Mouse (Mus musculus): ENCODE measurements at regions not wholly inside any gene's neighbourhood (a gene's known extent, or its start where the extent isn't known, plus 50 kb on each side); places are given as distances from the start of the nearest gene placed in this dataset.

DNA sequence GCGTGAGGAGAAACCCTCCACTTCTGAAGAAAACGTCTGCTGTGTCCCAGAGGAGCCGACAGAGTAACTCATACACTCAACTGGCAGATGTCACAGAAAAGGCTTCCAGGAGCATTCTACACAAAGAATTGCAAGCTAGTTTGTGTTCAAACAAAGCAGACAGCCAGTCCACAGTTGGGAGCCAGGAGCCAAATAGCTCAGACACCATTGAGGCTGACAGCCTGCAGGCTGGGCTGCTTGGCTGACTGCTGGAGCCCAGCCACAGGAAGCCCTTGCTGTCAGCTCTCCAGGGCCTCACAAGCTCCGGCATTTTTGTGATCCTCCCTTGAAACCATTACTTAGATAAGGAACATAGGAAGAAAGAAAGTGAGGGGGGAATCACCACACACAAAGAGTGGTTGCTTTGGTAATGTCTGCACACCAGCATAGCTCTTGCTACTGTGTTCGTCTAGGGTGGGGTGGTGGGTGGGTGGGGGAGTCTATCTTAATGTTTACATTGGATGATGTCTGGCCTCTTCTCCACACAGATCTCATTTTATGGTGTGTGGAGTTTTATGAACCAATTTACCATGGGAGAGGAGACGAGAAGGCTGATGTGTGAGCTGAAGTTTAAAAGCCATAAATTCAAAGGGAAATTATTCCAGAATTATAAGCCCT, 62.3 kb upstream of the Ankfn1 start:
- Histone ChIP-seq H3K9ac (ENCODE audit: insufficient read depth, low read depth, low read length, poor library complexity, severe bottlenecking) (no peak overlapping the region), H3K4me3 (ENCODE audit: insufficient read depth in 1 of 2, low read depth in 1 of 2, low read length in 2 of 2, poor library complexity in 1 of 2, severe bottlenecking in 1 of 2) (no peak overlapping the region), H3K36me3 (ENCODE audit: control insufficient read depth, insufficient read depth, low read length, poor library complexity, severe bottlenecking) (no peaks in the 10 kb centered on the region), H3K4me1 (ENCODE audit: control insufficient read depth in 2 of 2, insufficient read depth in 2 of 2, low read length in 2 of 2, poor library complexity in 1 of 2) (no peaks in the 10 kb centered on the region), H3K9me3 (ENCODE audit: control insufficient read depth, insufficient read depth, low read depth, low read length) (no peaks in the 10 kb centered on the region), H3K27ac (ENCODE audit: insufficient read depth, low read depth, low read length, poor library complexity, severe bottlenecking) (no peak overlapping the region)
- DNase-seq (ENCODE audit: low read depth, low spot score): no peak
- in situ Hi-C loops (cut with MboI; ENCODE audit: low sequenced_read_pairs in 2 of 2, unreplicated experiment in 2 of 2): no loop called here
- TF ChIP-seq ZNF384 (IDR thresholded peaks at IDR 0.05; ENCODE audit: low read depth, low read length) (no peak), CHD2 (IDR thresholded peaks at IDR 0.05; ENCODE audit: low read depth, low read length) (no peak)

DNA sequence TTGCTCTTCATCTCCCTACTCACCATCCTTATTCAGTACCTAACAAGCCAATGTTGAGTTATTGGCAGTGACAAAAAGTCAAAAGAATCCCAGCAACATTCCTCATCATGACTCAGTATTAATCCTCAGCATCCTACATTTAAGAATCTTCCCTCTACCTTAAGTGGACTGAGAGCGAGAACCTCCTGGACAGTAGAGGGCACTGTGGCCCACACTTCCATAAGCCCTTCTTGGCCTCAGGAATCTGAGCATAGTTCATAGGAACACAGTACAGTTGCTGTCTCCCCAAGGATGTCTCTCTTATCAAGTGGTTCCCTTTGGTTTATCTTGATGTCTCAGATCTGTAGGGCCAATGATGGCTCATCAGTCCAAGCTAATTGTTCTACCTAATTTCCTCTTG, 60.5 kb upstream of the Ankfn1 start:
- Histone ChIP-seq H3K36me3 (ENCODE audit: control insufficient read depth, insufficient read depth, low read length, poor library complexity, severe bottlenecking) (no peaks in the 10 kb centered on the region), H3K4me3 (ENCODE audit: insufficient read depth in 1 of 2, low read depth in 1 of 2, low read length in 2 of 2, poor library complexity in 1 of 2, severe bottlenecking in 1 of 2) (no peak overlapping the region), H3K9me3 (ENCODE audit: control insufficient read depth, insufficient read depth, low read depth, low read length) (no peaks in the 10 kb centered on the region), H3K4me1 (ENCODE audit: control insufficient read depth in 2 of 2, insufficient read depth in 2 of 2, low read length in 2 of 2, poor library complexity in 1 of 2) (no peaks in the 10 kb centered on the region), H3K9ac (ENCODE audit: insufficient read depth, low read depth, low read length, poor library complexity, severe bottlenecking) (no peak overlapping the region), H3K27ac (ENCODE audit: insufficient read depth, low read depth, low read length, poor library complexity, severe bottlenecking) (no peak overlapping the region)
- TF ChIP-seq HCFC1 (IDR thresholded peaks at IDR 0.05; ENCODE audit: borderline replicate concordance, insufficient read depth, low read length) (no peak), CHD2 (IDR thresholded peaks at IDR 0.05; ENCODE audit: low read depth, low read length) (no peak), MAFK (IDR thresholded peaks at IDR 0.05; ENCODE audit: insufficient read depth, low read depth, low read length) (no peak), ZC3H11A (IDR thresholded peaks at IDR 0.05; ENCODE audit: borderline replicate concordance, low read depth, low read length) (no peak), ZNF384 (IDR thresholded peaks at IDR 0.05; ENCODE audit: low read depth, low read length) (no peak)
- DNase-seq (ENCODE audit: low read depth, low spot score): no peak
- in situ Hi-C loops (cut with MboI; ENCODE audit: low sequenced_read_pairs in 2 of 2, unreplicated experiment in 2 of 2): no loop called here

DNA sequence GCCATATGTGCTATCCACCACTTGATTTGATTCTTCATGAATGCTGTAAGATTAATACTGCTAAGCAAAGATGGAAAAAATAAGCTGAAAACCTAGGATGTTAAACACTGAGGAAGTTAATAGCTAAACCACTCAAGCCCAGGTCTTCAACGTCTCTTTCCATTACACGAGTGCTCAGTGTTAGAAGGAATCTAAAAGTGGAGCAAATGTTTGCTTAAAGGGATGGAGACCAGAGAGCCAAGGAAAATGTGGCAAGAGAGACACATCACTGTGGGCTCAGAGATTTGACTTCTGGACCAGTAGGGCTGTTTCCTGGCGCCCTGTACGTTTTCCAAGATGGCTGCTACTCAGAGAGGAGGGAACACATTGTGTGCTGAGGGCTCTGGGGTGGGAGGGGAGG, 59.4 kb upstream of the Ankfn1 start:
- Histone ChIP-seq H3K4me3 (ENCODE audit: insufficient read depth in 1 of 2, low read depth in 1 of 2, low read length in 2 of 2, poor library complexity in 1 of 2, severe bottlenecking in 1 of 2) (no peak overlapping the region), H3K4me1 (ENCODE audit: control insufficient read depth in 2 of 2, insufficient read depth in 2 of 2, low read length in 2 of 2, poor library complexity in 1 of 2) (no peaks in the 10 kb centered on the region), H3K9me3 (ENCODE audit: control insufficient read depth, insufficient read depth, low read depth, low read length) (no peaks in the 10 kb centered on the region), H3K27ac (ENCODE audit: insufficient read depth, low read depth, low read length, poor library complexity, severe bottlenecking) (no peak overlapping the region), H3K36me3 (ENCODE audit: control insufficient read depth, insufficient read depth, low read length, poor library complexity, severe bottlenecking) (no peaks in the 10 kb centered on the region), H3K9ac (ENCODE audit: insufficient read depth, low read depth, low read length, poor library complexity, severe bottlenecking) (no peak overlapping the region)
- TF ChIP-seq ZNF384 (IDR thresholded peaks at IDR 0.05; ENCODE audit: low read depth, low read length): no peak
- no peak for TF ChIP-seq CHD2 (IDR thresholded peaks at IDR 0.05; ENCODE audit: low read depth, low read length)
- no peak for DNase-seq (ENCODE audit: low read depth, low spot score)
- in situ Hi-C loops (cut with MboI; ENCODE audit: low sequenced_read_pairs in 2 of 2, unreplicated experiment in 2 of 2): no loop called here

DNA sequence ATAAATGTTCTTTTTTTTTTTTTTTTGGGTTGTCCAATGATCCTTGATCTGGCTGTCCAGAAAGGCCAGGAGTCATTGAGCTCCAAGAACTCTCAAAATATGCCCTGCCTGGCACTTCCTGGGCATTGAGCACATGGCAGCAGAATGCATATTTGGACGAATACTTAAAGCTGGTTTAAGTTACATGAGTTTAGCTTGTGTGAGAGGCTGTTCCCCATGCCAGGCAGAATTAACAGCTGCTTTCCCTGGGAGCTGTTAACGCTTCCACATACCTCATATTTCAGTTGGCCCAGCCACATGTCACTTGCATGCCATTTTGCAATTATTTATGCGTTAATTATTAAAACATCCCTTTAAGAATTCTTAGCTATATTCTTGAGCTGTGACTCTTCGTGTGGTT, 56.6 kb upstream of the Ankfn1 start:
- H3K27ac ChIP-seq (ENCODE audit: insufficient read depth, low read depth, low read length, poor library complexity, severe bottlenecking): no peak overlapping the region
- H3K9me3 ChIP-seq (ENCODE audit: control insufficient read depth, insufficient read depth, low read depth, low read length): no peaks in the 10 kb centered on the region
- TF ChIP-seq ZNF384 (IDR thresholded peaks at IDR 0.05; ENCODE audit: low read depth, low read length): no peak
- no peak for TF ChIP-seq MAFK (IDR thresholded peaks at IDR 0.05; ENCODE audit: insufficient read depth, low read depth, low read length)
- no peak for TF ChIP-seq CHD2 (IDR thresholded peaks at IDR 0.05; ENCODE audit: low read depth, low read length)
- TF ChIP-seq ZC3H11A (IDR thresholded peaks at IDR 0.05; ENCODE audit: borderline replicate concordance, low read depth, low read length): no peak
- TF ChIP-seq HCFC1 (IDR thresholded peaks at IDR 0.05; ENCODE audit: borderline replicate concordance, insufficient read depth, low read length): no peak
- no peak overlapping the region for H3K9ac ChIP-seq (ENCODE audit: insufficient read depth, low read depth, low read length, poor library complexity, severe bottlenecking)
- H3K36me3 ChIP-seq (ENCODE audit: control insufficient read depth, insufficient read depth, low read length, poor library complexity, severe bottlenecking): no peaks in the 10 kb centered on the region
- H3K4me1 ChIP-seq (ENCODE audit: control insufficient read depth in 2 of 2, insufficient read depth in 2 of 2, low read length in 2 of 2, poor library complexity in 1 of 2): no peaks in the 10 kb centered on the region
- DNase-seq (ENCODE audit: low read depth, low spot score): no peak
- H3K4me3 ChIP-seq (ENCODE audit: insufficient read depth in 1 of 2, low read depth in 1 of 2, low read length in 2 of 2, poor library complexity in 1 of 2, severe bottlenecking in 1 of 2): no peak overlapping the region
- in situ Hi-C loops (cut with MboI; ENCODE audit: low sequenced_read_pairs in 2 of 2, unreplicated experiment in 2 of 2): no loop called here

DNA sequence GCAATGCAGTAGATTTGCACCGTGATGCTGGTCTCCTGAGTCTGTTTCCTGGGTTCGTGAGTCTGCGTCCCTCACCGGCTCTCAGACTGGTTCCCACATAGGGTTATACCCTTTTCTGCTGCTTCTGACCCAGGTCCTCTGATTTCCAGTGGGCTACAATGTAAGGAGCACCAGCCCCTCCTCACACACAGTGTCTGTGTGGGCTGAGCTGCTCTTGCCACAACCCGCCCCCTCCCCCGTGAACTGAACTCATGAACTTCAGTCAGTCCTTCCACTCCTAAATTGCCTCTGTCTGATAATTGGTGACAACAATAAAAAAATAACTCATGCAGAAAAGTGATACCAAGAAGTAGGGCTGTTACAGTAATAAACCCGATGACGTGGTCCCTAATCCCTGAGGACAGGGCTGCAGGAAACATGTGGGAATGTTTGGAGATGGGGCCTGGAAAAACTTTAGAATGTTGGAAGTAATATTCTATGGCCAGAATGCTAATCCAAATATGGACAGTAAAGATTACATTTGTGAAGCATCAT, 54.2 kb upstream of the Ankfn1 start:
- Histone ChIP-seq H3K9me3 (ENCODE audit: control insufficient read depth, insufficient read depth, low read depth, low read length) (no peaks in the 10 kb centered on the region), H3K4me1 (ENCODE audit: control insufficient read depth in 2 of 2, insufficient read depth in 2 of 2, low read length in 2 of 2, poor library complexity in 1 of 2) (no peaks in the 10 kb centered on the region), H3K27ac (ENCODE audit: insufficient read depth, low read depth, low read length, poor library complexity, severe bottlenecking) (no peak overlapping the region), H3K9ac (ENCODE audit: insufficient read depth, low read depth, low read length, poor library complexity, severe bottlenecking) (no peak overlapping the region), H3K4me3 (ENCODE audit: insufficient read depth in 1 of 2, low read depth in 1 of 2, low read length in 2 of 2, poor library complexity in 1 of 2, severe bottlenecking in 1 of 2) (no peak overlapping the region), H3K36me3 (ENCODE audit: control insufficient read depth, insufficient read depth, low read length, poor library complexity, severe bottlenecking) (no peaks in the 10 kb centered on the region)
- TF ChIP-seq CHD2 (IDR thresholded peaks at IDR 0.05; ENCODE audit: low read depth, low read length) (no peak), MAFK (IDR thresholded peaks at IDR 0.05; ENCODE audit: insufficient read depth, low read depth, low read length) (no peak), HCFC1 (IDR thresholded peaks at IDR 0.05; ENCODE audit: borderline replicate concordance, insufficient read depth, low read length) (no peak), ZNF384 (IDR thresholded peaks at IDR 0.05; ENCODE audit: low read depth, low read length) (no peak), ZC3H11A (IDR thresholded peaks at IDR 0.05; ENCODE audit: borderline replicate concordance, low read depth, low read length) (no peak)
- DNase-seq (ENCODE audit: low read depth, low spot score): no peak
- in situ Hi-C loops (cut with MboI; ENCODE audit: low sequenced_read_pairs in 2 of 2, unreplicated experiment in 2 of 2): no loop called here

Measured in ES-E14 (cell line).